Mouse (Mus musculus) ES-Bruce4 (cell line): ENCODE results near the gene Gatad1.

Experiments
- CTCF ChIP-seq: IDR thresholded peaks from one replicate; pipeline ENCODE4 v1.8.1; 2011; ENCODE audit warnings: low read depth, low read length
- POLR2A ChIP-seq: IDR thresholded peaks from one replicate; pipeline ENCODE4 v1.8.1; 2011; ENCODE audit warnings: low read length; ENCODE audit not compliant: insufficient read depth

- no peak for TF ChIP-seq POLR2A
- no peak for TF ChIP-seq CTCF
Measured at GRCm38 (mm10) chr5:3633315-3633714, 23.7 kb downstream of the Gatad1 start.
